Mouse (Mus musculus) B cell, adult 2 months (primary cell): ENCODE data around the gene Tmem128.

Experiments
- DNase-seq, 2 experiments: peaks; one replicate each; pipeline ENCODE4 v3.0.0; 2022

The Tmem128 gene

DNA sequence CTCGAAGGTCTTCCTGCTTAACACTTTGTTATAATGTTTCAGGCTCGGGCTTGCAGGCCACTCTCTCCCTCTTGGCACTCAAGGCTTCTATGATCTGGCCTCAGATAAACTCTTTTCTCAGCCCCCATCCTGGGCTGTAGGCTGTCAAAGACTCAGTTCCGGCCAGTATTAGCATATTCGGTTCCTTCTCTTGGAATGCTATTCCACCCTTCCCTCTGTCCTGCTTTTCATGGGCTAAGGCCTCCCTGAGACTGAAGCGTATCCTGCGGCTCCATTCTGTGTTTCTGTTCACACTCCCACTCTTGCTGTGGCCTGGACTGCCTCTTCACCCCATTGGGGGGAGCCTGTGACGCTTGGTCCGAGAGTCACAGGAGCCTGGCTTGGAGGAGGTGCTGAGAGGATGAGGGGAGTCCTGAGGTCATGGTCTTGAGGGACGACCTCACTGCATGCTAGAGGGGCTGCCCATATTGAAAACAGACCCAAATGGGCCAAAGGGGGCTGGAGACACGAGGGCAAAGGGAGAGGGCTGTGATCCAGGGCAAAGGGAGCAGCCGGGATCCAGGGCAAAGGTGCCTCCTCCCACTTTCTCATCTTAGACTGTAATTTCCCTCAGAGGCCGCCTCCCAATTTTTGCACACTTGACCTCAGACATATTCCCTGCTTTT, 18.1 kb downstream of the Tmem128 start:
- no peak for DNase-seq

DNA sequence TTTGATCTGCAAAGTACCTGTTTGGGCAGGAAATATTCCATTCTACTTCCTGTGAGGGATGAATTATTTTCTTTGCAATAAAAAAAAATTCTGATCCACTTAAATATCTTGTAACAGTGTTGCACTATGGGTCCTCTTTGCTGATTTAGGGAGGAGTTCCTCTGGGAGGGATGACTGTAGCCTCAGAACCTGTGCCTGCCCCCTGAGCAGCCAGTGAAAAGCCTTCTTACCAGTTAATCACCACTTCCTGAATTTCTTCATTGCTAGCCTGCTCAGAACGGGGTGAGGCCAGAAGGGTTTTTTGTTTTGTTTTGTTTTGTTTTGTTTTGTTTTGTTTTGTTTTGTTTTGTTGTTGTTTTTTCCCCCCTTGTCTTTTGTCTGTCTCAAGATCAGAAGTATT, 20.1 kb downstream of the Tmem128 start:
- DNase-seq, result no peak

DNA sequence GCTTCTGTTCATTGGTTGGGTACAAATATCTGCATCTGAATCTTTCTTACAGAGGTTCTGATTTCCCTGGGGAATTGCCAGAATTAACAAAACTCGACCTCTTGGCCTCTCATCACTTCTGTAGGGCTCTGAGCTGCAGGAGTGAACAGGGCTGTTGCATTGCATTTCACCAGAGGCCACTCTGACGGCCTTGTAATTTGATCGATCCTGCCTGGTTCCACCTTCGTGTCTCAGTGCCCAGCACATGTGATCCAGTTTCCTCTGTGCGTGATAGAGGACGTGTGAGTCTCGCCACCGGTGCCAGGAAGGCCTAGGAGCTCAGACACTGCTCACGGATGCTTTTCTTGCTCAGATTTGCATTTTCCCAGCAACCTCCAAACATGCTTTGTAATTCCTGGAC, 25.7 kb downstream of the Tmem128 start:
- no peak for DNase-seq

DNA sequence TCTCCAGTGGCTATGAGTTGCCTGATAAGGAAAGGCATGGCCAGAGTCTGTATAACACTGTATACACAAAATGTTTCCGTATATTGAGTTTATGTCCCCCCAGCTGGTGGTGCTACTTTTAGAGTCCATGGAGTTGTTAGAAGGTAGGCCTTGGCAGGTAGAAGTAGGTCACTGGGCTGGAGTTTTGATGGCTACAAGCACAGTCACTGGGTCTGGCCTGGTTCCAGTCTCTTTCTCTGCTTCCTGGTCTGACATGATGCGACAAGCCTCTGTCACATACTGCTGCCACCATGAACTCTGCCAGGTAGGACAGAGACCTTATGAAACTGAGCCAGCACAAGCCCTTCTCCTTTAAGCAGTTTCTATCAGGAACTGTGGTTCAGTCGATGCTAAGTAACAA, 28.5 kb downstream of the Tmem128 start:
- no peak for DNase-seq

DNA sequence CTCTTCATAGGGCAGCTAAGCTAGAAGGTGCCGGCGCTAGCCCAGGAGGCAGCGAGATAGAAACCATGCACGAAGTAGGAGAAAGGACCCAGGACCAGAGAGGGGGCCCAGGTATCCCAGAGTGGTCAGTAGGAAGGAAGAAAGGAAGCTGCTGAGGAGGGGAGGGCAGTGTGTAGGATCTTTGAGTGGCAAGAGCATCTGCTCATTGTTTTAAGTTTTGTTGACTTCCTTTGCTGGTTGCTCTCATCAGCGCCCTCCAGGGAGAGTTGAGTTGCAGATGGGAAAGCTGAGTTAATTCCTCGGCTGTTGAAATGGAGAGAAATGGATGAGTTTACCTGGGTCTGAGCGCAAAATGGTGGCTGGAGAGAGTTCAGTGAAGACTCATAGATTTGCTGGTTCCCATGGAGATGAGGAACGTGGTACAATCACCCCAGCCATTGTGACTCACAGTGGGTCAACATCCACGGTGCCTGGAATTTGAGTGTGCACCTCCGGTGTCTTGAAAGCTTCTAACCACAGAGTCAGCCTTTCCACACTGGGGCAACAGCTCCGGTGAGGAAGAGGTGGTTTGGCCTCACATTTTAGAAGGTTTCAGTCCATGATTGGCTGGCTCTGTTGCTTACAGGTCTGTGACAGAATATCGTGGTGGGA, 41.9 kb downstream of the Tmem128 start:
- no peak for DNase-seq

DNA sequence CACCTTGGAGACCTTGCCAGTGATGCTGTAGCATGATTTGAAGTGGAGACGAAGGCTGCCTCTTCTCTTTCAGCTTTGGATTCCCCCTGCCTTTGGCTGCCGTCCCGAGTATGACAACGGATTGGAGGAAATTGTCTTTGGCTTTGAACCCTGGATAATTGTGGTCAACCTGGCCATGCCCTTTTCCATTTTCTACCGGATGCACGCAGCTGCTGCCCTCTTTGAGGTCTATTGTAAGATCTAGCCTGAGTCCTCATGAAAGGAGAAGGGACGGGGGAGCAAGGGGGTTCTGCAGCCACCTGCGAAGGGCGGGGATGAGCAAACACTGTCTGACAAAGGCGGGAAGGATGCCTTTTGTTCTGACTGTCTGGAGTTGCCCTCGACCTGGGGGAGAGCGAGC, 42.7 kb downstream of the Tmem128 start:
- DNase-seq, result no peak

DNA sequence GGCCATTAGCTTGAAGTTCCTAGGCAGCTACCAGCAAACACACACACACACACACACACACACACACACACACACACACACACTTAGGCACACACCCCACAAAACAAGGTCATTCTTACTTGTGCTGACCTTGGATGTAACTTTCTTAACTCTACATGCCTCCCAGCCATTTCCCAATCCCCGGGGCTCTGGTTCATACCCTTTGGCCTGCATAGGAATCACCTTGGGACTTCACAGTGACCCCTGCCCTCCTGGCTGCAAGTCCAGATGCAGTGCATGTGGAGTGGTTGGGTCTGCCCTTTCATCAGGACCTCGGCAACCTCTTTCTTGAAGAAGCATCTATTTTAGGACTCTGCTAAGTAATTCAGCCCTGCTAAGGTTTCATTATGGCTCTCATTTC, 45.3 kb downstream of the Tmem128 start:
- no peak for DNase-seq

DNA sequence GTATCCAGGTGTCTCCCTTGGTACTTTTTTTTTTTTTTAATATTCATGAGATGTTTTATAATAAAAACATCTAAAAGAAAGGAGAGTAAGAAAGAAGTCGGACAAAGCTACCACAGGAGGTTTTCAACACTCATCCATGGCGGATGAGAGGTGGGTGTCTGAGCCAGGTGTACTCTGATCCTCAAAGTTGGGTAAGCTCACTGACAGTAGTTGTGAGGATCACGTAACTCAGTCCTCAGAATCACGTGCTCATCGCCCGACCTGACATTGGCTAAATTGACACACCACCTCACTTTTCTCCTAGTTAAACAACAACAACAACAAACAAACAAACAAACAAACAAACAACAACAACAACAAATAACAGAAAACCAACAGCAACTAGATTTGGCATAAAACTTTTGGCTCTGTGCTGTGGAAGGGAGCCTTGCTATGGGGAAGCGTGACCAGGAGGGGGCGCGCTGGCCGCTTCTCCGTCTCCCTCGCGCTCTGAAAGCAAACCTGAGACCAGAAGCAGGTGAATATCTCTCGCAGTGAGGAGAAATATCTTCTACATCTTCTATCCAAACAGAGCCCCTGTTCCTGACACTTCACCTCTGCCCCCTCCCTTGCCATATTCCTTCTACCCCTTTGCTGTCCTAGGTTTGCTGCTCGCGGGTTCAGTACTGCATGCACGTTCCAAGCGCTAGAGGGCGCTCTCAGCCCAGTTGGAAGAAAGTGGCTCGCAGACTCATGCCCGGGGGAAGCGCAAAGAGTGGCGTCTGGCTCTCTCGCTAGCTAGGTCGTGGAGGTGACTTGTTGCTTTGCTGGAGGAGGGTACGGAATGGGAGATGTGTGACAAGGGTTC, 47.5 kb downstream of the Tmem128 start:
- peak; percentile 89 for DNase-seq

DNA sequence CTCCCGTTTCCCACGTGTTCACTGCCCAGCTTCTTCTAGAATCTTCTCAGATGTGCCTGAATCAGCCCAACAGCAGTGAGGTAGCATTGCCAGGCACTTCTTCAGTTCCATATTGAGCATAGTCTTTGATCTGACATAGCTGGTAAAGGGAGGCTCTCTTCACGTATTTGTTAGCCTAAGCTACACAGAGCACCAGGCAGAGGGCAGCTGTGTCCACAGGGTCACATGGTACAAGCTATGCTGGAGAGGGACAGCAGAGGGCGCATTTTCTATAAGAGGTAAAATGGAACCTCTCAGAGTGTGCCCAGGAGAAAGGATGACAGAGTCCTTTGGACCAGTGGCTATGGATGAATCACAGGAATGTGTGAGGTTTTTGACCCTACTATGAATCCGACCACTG, 48.9 kb downstream of the Tmem128 start:
- DNase-seq, result peak; percentile 57 to 64

DNA sequence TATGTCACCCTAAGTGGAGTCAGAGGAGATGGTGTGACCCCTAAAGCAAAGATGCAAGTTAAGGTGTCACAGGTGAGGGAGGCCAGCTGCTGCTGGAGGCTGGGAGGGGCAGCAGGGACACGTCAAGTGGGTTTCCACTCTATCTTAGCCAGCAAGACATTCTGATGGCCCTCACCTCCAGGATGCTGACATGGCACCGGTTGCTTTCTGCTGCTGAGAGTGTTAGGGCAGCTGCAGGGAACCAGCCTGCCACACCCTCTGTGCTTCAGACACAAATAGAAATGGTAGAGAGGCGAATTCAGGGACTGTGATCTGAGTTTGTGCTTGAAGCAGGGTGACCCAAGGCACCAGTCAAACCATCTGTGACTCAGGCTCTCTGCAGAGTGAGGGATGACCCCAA, 49.8 kb downstream of the Tmem128 start:
- no peak for DNase-seq
